In the genomic region with DNA sequence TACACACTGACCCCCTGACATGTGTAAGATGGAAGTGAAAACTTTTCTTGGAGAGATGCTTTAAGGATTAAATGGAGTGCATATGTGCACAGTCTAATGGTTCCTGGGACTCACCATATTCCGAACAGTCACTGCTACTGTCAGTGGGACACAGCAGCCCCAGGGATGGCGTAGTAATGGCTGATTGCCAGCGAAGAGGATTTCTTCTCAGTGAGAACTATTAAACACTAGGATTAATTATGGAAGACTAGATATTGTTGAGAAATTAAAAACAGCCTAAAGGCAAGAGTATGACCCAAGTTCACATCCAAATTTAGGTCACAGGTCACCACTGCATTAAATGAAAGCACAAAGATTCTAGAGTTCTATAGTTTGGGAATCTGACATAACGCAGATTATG, we compare ENCODE assay signal across 25 mouse cellular contexts.
"Had no signal": no experiment of that assay in that cellular context is flagged by ENCODE, and none has a peak within 500 bp of the region (broad histone marks: within the 10 kb centered on the region; RNA-seq: fewer than 3 reads in every experiment).

No protein-coding gene starts in this region.

- H3K27ac ChIP-seq: embryonic facial prominence, embryonic 10.5 days; embryonic facial prominence, embryonic 12.5 days; embryonic facial prominence, embryonic 13.5 days; embryonic facial prominence, embryonic 15.5 days; forebrain, embryonic 10.5 days; forebrain, embryonic 12.5 days; forebrain, embryonic 13.5 days; forebrain, embryonic 15.5 days; heart, adult 2 months had no signal

- H3K36me3 ChIP-seq: embryonic facial prominence, embryonic 10.5 days; embryonic facial prominence, embryonic 12.5 days; embryonic facial prominence, embryonic 13.5 days; embryonic facial prominence, embryonic 15.5 days; forebrain, embryonic 10.5 days; forebrain, embryonic 12.5 days; forebrain, embryonic 15.5 days had no signal

- H3K4me1 ChIP-seq: embryonic facial prominence, embryonic 10.5 days; embryonic facial prominence, embryonic 12.5 days; forebrain, embryonic 10.5 days had no signal

- H3K27me3 ChIP-seq: embryonic facial prominence, embryonic 12.5 days; embryonic facial prominence, embryonic 13.5 days; embryonic facial prominence, embryonic 15.5 days; forebrain, embryonic 12.5 days; forebrain, embryonic 13.5 days; forebrain, embryonic 15.5 days had no signal

- H3K9me3 ChIP-seq: embryonic facial prominence, embryonic 10.5 days; embryonic facial prominence, embryonic 12.5 days; embryonic facial prominence, embryonic 13.5 days; embryonic facial prominence, embryonic 15.5 days; forebrain, embryonic 10.5 days; forebrain, embryonic 12.5 days; forebrain, embryonic 13.5 days; forebrain, embryonic 15.5 days had no signal

- DNase-seq: cerebellum, adult 2 months; cerebellum, adult 8-10 months; cerebellum, adult 9-10 months; cerebellum, adult 9-11 months; cerebellum, postnatal 14 days; cerebellum, postnatal 25 days; cerebellum, postnatal 36 days; embryo, embryonic 11 days; forebrain, postnatal 0 days; gastrocnemius, postnatal 10 days; gastrocnemius, postnatal 25 days; gastrocnemius, postnatal 36 days; heart, adult 18-20 months; heart, adult 2 months had no signal

- H3K4me3 ChIP-seq: embryonic facial prominence, embryonic 10.5 days; embryonic facial prominence, embryonic 12.5 days; embryonic facial prominence, embryonic 13.5 days; embryonic facial prominence, embryonic 15.5 days; erythroblast, embryonic 14.5 days; forebrain, embryonic 10.5 days; forebrain, embryonic 12.5 days; forebrain, embryonic 13.5 days; forebrain, embryonic 15.5 days; heart, adult 2 months had no signal

- ATAC-seq: forebrain, embryonic 13.5 days; forebrain, embryonic 14.5 days; forebrain, embryonic 15.5 days; forebrain, embryonic 16.5 days; forebrain, postnatal 0 days had no signal
